Mouse (Mus musculus): Measurements from ENCODE around the gene Ndufs3. TPM values are rescaled to one million over a fixed set of nuclear protein-coding genes. Genes with fewer than 3 reads are reported as not detected.

The Ndufs3 gene
- polyA plus RNA-seq, 2 experiments = 155 to 219 TPM

DNA sequence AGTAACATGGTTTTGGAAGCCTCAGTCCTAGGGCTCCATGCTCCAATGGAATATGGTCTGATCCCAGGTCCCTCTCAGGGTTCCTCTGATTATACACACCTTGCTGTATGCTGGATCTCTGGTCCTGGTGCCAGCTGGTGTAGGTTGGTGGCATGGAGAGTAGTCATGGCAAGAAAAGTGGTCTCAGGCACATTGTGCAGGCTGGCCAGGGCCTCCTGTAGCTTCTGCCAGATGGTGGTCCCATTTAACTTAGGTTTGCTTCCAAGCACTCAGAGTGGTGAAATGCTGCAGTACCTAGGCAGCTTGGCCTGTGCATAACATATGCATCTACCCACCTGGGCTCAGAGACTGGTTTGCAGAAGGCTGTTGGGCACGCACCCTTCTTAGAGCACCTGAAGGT lies 54.2 kb downstream of the Ndufs3 start:
- H3K9ac ChIP-seq (ENCODE audit: low read depth, low read length, severe bottlenecking) = no peak overlapping the region
- H3K4me3 ChIP-seq (replicated peaks; ENCODE audit: low read length) = no peak overlapping the region
- TF ChIP-seq POLR2A (IDR thresholded peaks at IDR 0.05; ENCODE audit: borderline replicate concordance, extremely low read depth, insufficient read depth, insufficient read length) = no peak
- no peaks in the 10 kb centered on the region for H3K27me3 ChIP-seq (ENCODE audit: control insufficient read depth, insufficient read depth, low read length)
- peaks cover 9% of the 10 kb centered on the region for H3K4me1 ChIP-seq (ENCODE audit: control insufficient read depth, insufficient read depth, low read length)
- no peaks in the 10 kb centered on the region for H3K9me3 ChIP-seq (ENCODE audit: control insufficient read depth, low read length)
- peaks cover 52% of the 10 kb centered on the region for H3K36me3 ChIP-seq (ENCODE audit: control insufficient read depth, insufficient read depth, low read length)
- H3K27ac ChIP-seq (replicated peaks; ENCODE audit: low read depth, low read length) = no peak overlapping the region
- H3K4me2 ChIP-seq (replicated peaks; ENCODE audit: low read depth, low read length, severe bottlenecking) = no peak overlapping the region
- WGBS = 92% methylated on average over 1 of the region's 1 CpGs
- DNase-seq (ENCODE audit: low spot score) = no peak
- no peak for ATAC-seq (ENCODE audit: low FRiP score, low read depth)

DNA sequence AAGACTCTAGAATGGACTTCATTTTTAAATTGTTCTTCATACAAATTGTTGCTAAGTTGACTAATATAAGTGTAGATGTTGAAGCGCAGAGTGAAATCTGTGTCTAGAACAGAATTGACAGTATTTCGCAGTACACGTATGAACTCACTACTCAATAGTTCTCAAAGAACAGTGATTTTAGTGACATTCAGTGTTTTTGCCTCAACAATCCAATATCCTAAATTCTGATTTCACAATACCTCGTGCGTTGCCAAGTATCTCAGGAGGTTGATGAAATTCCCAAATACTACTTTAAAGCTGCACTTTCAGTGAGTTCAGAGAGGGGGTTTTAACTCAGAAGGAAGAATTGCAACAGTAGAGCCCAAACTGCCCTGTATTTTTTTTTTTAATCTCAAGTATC lies 56.3 kb downstream of the Ndufs3 start:
- ATAC-seq (ENCODE audit: low FRiP score, low read depth) (no peak), DNase-seq (ENCODE audit: low spot score) (no peak)
- peak overlapping the region; percentile 86; the same call in 1 of the 2 replicates for H3K9ac ChIP-seq (ENCODE audit: low read depth, low read length, severe bottlenecking)
- peak overlapping the region; percentile 53 for H3K4me2 ChIP-seq (replicated peaks; ENCODE audit: low read depth, low read length, severe bottlenecking)
- 85% methylated on average over 5 of the region's 5 CpGs for WGBS
- H3K36me3 ChIP-seq (ENCODE audit: control insufficient read depth, insufficient read depth, low read length) = peaks cover 33% of the 10 kb centered on the region
- no peak for TF ChIP-seq POLR2A (IDR thresholded peaks at IDR 0.05; ENCODE audit: borderline replicate concordance, extremely low read depth, insufficient read depth, insufficient read length)
- H3K4me3 ChIP-seq (replicated peaks; ENCODE audit: low read length) = peak overlapping the region; percentile 94; the same call in 1 of the 2 replicates
- H3K4me1 ChIP-seq (ENCODE audit: control insufficient read depth, insufficient read depth, low read length) = peaks cover 9% of the 10 kb centered on the region
- no peak overlapping the region for H3K27ac ChIP-seq (replicated peaks; ENCODE audit: low read depth, low read length)
- no peaks in the 10 kb centered on the region for H3K27me3 ChIP-seq (ENCODE audit: control insufficient read depth, insufficient read depth, low read length)
- no peaks in the 10 kb centered on the region for H3K9me3 ChIP-seq (ENCODE audit: control insufficient read depth, low read length)

DNA sequence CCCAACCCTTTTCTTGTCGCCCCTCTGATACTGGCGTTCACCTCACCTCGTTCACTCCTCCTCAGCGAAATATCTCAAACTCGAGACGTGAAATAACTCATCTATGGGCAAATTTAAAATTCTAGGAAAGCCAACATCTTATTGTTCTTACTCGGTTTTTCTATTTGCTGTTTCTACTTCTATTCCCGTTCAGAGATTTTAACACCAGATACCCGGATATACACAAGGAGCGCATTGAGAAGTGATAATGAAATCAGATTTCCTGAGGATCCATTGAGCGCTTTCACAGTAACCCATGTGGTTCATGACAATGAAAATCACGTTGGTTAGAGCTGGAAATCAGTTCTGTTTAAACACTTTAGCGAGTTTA lies 57.0 kb downstream of the Ndufs3 start:
- peak overlapping the region; percentile 71 for H3K27ac ChIP-seq (replicated peaks; ENCODE audit: low read depth, low read length)
- H3K4me2 ChIP-seq (replicated peaks; ENCODE audit: low read depth, low read length, severe bottlenecking) = peak overlapping the region; percentile 53
- no peaks in the 10 kb centered on the region for H3K27me3 ChIP-seq (ENCODE audit: control insufficient read depth, insufficient read depth, low read length)
- no peaks in the 10 kb centered on the region for H3K9me3 ChIP-seq (ENCODE audit: control insufficient read depth, low read length)
- peak overlapping the region; percentile 86 for H3K9ac ChIP-seq (ENCODE audit: low read depth, low read length, severe bottlenecking)
- no peak for TF ChIP-seq POLR2A (IDR thresholded peaks at IDR 0.05; ENCODE audit: borderline replicate concordance, extremely low read depth, insufficient read depth, insufficient read length)
- peaks cover 27% of the 10 kb centered on the region for H3K36me3 ChIP-seq (ENCODE audit: control insufficient read depth, insufficient read depth, low read length)
- under 1% methylated on average over 13 of the region's 13 CpGs for WGBS
- ATAC-seq (ENCODE audit: low FRiP score, low read depth) (no peak), DNase-seq (ENCODE audit: low spot score) (no peak)
- peaks cover 9% of the 10 kb centered on the region for H3K4me1 ChIP-seq (ENCODE audit: control insufficient read depth, insufficient read depth, low read length)
- peak overlapping the region; percentile 94 for H3K4me3 ChIP-seq (replicated peaks; ENCODE audit: low read length)

DNA sequence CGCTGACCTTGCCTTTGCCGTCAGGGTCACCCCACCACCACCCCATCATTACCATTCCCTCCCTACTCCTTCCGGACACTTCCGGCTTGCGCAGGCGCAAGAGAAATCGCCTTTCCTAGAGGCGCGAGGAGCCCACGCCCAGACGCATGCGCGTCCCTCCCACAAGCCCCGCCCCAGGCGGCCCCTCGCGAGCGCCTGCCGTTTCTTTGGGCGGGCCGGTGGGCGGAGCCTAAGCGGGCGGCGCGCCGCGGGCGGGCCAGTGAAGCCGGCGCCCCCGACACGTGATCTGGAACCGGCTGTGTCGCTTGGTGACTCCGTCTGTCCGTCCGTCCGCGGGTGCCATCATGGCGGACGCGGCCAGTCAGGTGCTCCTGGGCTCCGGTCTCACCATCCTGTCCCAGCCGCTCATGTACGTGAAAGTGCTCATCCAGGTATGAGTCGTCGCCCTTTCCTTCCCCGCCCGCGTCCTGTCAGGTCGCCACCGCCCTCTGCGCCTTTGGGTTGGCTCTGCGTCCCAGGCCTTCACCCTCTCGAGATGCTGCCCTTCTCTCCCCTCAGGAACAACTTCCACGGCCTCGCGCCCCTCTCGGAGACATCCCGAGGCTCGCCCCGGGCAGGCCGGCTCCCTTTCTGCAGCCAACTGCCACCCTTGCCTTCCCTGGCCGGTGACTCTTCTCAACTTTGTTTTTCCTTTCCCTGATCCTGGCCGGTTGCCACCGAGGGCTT lies 57.5 kb downstream of the Ndufs3 start, which contains the start of gene Mtch2:
TSS of gene Mtch2 (plus strand) at position 201 of the 726 bp plus-strand sequence.
- H3K9me3 ChIP-seq (ENCODE audit: control insufficient read depth, low read length) = no peaks in the 10 kb centered on the region
- H3K4me1 ChIP-seq (ENCODE audit: control insufficient read depth, insufficient read depth, low read length) = peaks cover 9% of the 10 kb centered on the region
- peak; percentile 94 for DNase-seq (ENCODE audit: low spot score)
- H3K4me3 ChIP-seq (replicated peaks; ENCODE audit: low read length) = peak within 1 kb of the TSS; percentile 94
- WGBS = under 1% methylated on average over 50 of the region's 67 CpGs
- H3K4me2 ChIP-seq (replicated peaks; ENCODE audit: low read depth, low read length, severe bottlenecking) = peak within 1 kb of the TSS; percentile 53
- peak within 1 kb of the TSS; percentile 71 for H3K27ac ChIP-seq (replicated peaks; ENCODE audit: low read depth, low read length)
- peak; percentile 96 for ATAC-seq (ENCODE audit: low FRiP score, low read depth)
- H3K27me3 ChIP-seq (ENCODE audit: control insufficient read depth, insufficient read depth, low read length) = no peaks in the 10 kb centered on the region
- peaks cover 21% of the 10 kb centered on the region for H3K36me3 ChIP-seq (ENCODE audit: control insufficient read depth, insufficient read depth, low read length)
- TF ChIP-seq POLR2A (IDR thresholded peaks at IDR 0.05; ENCODE audit: borderline replicate concordance, extremely low read depth, insufficient read depth, insufficient read length) = peak; percentile 91; the same call in 1 of the 2 replicates
- H3K9ac ChIP-seq (ENCODE audit: low read depth, low read length, severe bottlenecking) = peak within 1 kb of the TSS; percentile 86

DNA sequence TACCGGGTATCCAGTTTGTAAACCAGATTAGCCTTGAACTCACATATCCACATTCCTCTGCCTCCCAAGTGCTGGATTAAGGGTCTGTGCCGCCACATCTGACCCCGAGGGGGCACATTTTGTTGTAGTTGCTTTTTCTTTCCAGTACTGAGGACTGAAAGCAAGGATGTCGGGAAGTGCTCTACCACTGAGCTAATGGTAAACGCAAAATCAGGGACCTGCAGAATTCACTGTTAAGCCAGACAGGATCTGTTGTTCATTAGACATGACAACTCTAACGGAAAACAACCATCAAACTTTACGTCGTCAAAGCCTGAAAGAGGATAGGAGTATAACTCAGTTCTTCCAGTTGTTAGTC lies 58.1 kb downstream of the Ndufs3 start:
- no peaks in the 10 kb centered on the region for H3K27me3 ChIP-seq (ENCODE audit: control insufficient read depth, insufficient read depth, low read length)
- DNase-seq (ENCODE audit: low spot score) (no peak), ATAC-seq (ENCODE audit: low FRiP score, low read depth) (peak; percentile 53)
- WGBS = 2% methylated on average over 8 of the region's 8 CpGs
- H3K9ac ChIP-seq (ENCODE audit: low read depth, low read length, severe bottlenecking) = peak overlapping the region; percentile 86
- H3K4me2 ChIP-seq (replicated peaks; ENCODE audit: low read depth, low read length, severe bottlenecking) = peak overlapping the region; percentile 53
- peaks cover 9% of the 10 kb centered on the region for H3K4me1 ChIP-seq (ENCODE audit: control insufficient read depth, insufficient read depth, low read length)
- no peaks in the 10 kb centered on the region for H3K9me3 ChIP-seq (ENCODE audit: control insufficient read depth, low read length)
- peak overlapping the region; percentile 94 for H3K4me3 ChIP-seq (replicated peaks; ENCODE audit: low read length)
- TF ChIP-seq POLR2A (IDR thresholded peaks at IDR 0.05; ENCODE audit: borderline replicate concordance, extremely low read depth, insufficient read depth, insufficient read length) = no peak
- H3K36me3 ChIP-seq (ENCODE audit: control insufficient read depth, insufficient read depth, low read length) = peaks cover 16% of the 10 kb centered on the region
- peak overlapping the region; percentile 15 for H3K27ac ChIP-seq (replicated peaks; ENCODE audit: low read depth, low read length)
